Mouse (Mus musculus) thymus, postnatal 0 days (tissue): ENCODE measurements at regions not wholly inside any gene's neighbourhood (a gene's known extent, or its start where the extent isn't known, plus 50 kb on each side); places are given as distances from the start of the nearest gene placed in this dataset.

Experiments
- DNase-seq: peaks from one replicate; pipeline ENCODE4 v3.0.0-alpha.2; 2015; ENCODE audit warnings: low spot score

GRCm38 (mm10) chr15:49812885-49813284, 4071.8 kb upstream of the Gm7489 start:
- DNase-seq, result no peak

- peak; percentile 53 for DNase-seq
These were observed 4024.4 kb upstream of the Gm7489 start for GRCm38 (mm10) chr15:49860331-49860730.

GRCm38 (mm10) chr15:49874555-49874954, 4010.2 kb upstream of the Gm7489 start:
- DNase-seq, result no peak

GRCm38 (mm10) chr15:49885947-49886346, 3998.8 kb upstream of the Gm7489 start:
- no peak for DNase-seq

GRCm38 (mm10) chr15:49896045-49896444, 3988.7 kb upstream of the Gm7489 start:
- DNase-seq, result no peak

GRCm38 (mm10) chr15:49898783-49899182, 3985.9 kb upstream of the Gm7489 start:
- peak; percentile 55 for DNase-seq

- DNase-seq, result peak; percentile 54
These were observed 3984.9 kb upstream of the Gm7489 start for GRCm38 (mm10) chr15:49899782-49900181.
